Comparison of ENCODE assay signal across 11 mouse cellular contexts in the genomic region with DNA sequence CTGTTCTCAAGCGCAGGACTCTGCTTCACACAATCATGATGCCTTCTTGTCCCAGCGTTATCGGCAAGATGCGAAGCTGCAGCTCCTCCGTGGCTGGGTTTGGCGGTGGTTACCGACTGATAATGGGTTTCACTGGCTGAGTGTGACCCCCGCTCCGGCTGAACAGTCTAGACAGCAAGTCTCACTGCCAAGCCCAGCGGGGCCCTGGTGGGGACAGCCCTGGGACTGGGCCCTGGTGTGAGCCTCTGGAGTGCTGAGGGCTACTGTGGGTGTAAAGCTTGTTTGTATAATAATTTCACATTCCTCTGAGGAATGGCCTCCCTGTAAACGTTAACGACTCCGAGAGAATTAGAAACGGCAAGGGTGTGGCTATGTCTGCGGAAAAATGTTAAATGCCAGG. TPM values are rescaled to one million over a fixed set of nuclear protein-coding genes. Genes with fewer than 3 reads are reported as not detected.
DNase-seq lines count a peak whose midpoint lies in the region; ATAC-seq lines count a peak whose summit lies in the region.
"Had no signal": no experiment of that assay in that cellular context is flagged by ENCODE, and none has a peak within 500 bp of the region (broad histone marks: within the 10 kb centered on the region; RNA-seq: fewer than 3 reads in every experiment).

No protein-coding gene starts in this region.

- no peak overlapping the region for H3K9ac ChIP-seq in liver, embryonic 11.5 days (ENCODE audit: low read depth, low read length)

- no peaks in the 10 kb centered on the region for H3K36me3 ChIP-seq in liver, embryonic 11.5 days (ENCODE audit: control insufficient read depth, insufficient read depth, low read length)

- H3K4me1 ChIP-seq in liver, embryonic 11.5 days (replicated peaks; ENCODE audit: control insufficient read depth, insufficient read depth, low read length) = peaks cover 44% of the 10 kb centered on the region

- H3K4me2 ChIP-seq in liver, embryonic 11.5 days = peak overlapping the region; percentile 49

- H3K27me3 ChIP-seq in liver, embryonic 11.5 days (replicated peaks; ENCODE audit: control insufficient read depth, insufficient read depth, low read length) = no peaks in the 10 kb centered on the region

- H3K4me3 ChIP-seq in liver, embryonic 11.5 days (ENCODE audit: low read depth, low read length) = no peak overlapping the region

- DNase-seq in kidney, postnatal 10 days = peak; percentile 21
- DNase-seq in kidney, adult 9 months = no peak
- DNase-seq in ES-CJ7 (ENCODE audit: low read depth, low spot score) (peak; percentile 84), ZHBTc4 (ENCODE audit: low read depth, low spot score) (peak; percentile 86)
- DNase-seq in liver, embryonic 11.5 days (ENCODE audit: low spot score) = peak; percentile 59
- no peak for DNase-seq in cerebellum, adult 18-20 months
- DNase-seq: cerebellum, postnatal 36 days had no signal

- H3K27ac ChIP-seq in liver, embryonic 11.5 days (ENCODE audit: low read depth, low read length) = peak overlapping the region; percentile 67
- H3K27ac ChIP-seq: kidney, postnatal 0 days; macrophage had no signal

- WGBS in liver, embryonic 11.5 days = 34% methylated on average over 15 of the region's 15 CpGs

- ATAC-seq in liver, embryonic 11.5 days (replicated peaks; ENCODE audit: low FRiP score) = peak; percentile 79
- ATAC-seq in megakaryocyte, adult 5-6 weeks (ENCODE audit: poor library complexity, severe bottlenecking) = no peak

- no peaks in the 10 kb centered on the region for H3K9me3 ChIP-seq in liver, embryonic 11.5 days (ENCODE audit: control insufficient read depth, low read length)

RNA-seq across cellular contexts. Expression of a gene that starts 19.1 kb away (rescaled TPM):
- polyA plus RNA-seq in liver, embryonic 11.5 days (2014; fragmentation: Nextera tagmentation; extraction: Ambion mirVana) = 47.6 and 58.7 TPM in 2 replicates
- total RNA-seq in megakaryocyte, adult 5-6 weeks (2015) = 57.0 and 61.1 TPM in 2 replicates
- 48.0 and 48.3 TPM in 2 replicates for total RNA-seq in megakaryocyte, adult 5-6 weeks (2017)

RNA-seq across cellular contexts. Expression of a gene that starts 49.1 kb away (rescaled TPM):
- polyA plus RNA-seq in liver, embryonic 11.5 days (2014; fragmentation: Nextera tagmentation; extraction: Ambion mirVana) = not detected in 2 replicates
- total RNA-seq in megakaryocyte, adult 5-6 weeks (2015) = not detected in 2 replicates
- not detected in 2 replicates for total RNA-seq in megakaryocyte, adult 5-6 weeks (2017)
- polyA plus RNA-seq: kidney, postnatal 0 days; macrophage; thymus, postnatal 0 days had no signal

RNA-seq across cellular contexts. Expression of a gene that starts 51.9 kb away (rescaled TPM):
- 0.12 TPM in 1 of 2 replicates, not detected in the other for polyA plus RNA-seq in liver, embryonic 11.5 days (2014; fragmentation: Nextera tagmentation; extraction: Ambion mirVana)
- total RNA-seq in megakaryocyte, adult 5-6 weeks (2015) = not detected in 2 replicates
- total RNA-seq in megakaryocyte, adult 5-6 weeks (2017) = not detected in 2 replicates
- polyA plus RNA-seq: macrophage had no signal

Comparison
In these comparisons a context has a peak if more than half of its experiments do, and no peak if none do; other contexts are left out.
1. DNase-seq: peak in kidney, postnatal 10 days (single experiment), ES-CJ7 (single experiment), ZHBTc4 (single experiment) and liver, embryonic 11.5 days (single experiment); none in kidney, adult 9 months (single experiment) and cerebellum, adult 18-20 months (0 of 2).